Mouse (Mus musculus) brain, embryonic 18.5 days (tissue): ENCODE results near the gene Olfr96.

Experiments used
- DNase-seq: peaks from one replicate; pipeline ENCODE4 v3.0.0-alpha.2; 2012; ENCODE audit warnings: low read depth, low spot score

Olfr96 gene

GRCm38 (mm10) chr17:37270702-37271092 lies 50.8 kb downstream of the Olfr96 start:
- DNase-seq, result no peak

GRCm38 (mm10) chr17:37275626-37276248 lies 55.8 kb downstream of the Olfr96 start:
- no peak for DNase-seq
